Mouse (Mus musculus) T-helper 2 cell (primary cell): ENCODE measurements around the gene Chst8.

Source experiments
- in situ Hi-C: fragments of 300-600 bp; cut with MboI, MseI; formaldehyde crosslinking; loops from one replicate; pipeline ENCODE4 v1.15.1; 2025; ENCODE audit warnings: high pct_unique_total_duplicates

Chst8 gene

GRCm38 (mm10) chr7:34752151-34752762, 60.3 kb downstream of the Chst8 start:
- in situ Hi-C loops, result no loop called here

GRCm38 (mm10) chr7:34750350-34750749, 62.2 kb downstream of the Chst8 start:
- in situ Hi-C loops, result no loop called here

GRCm38 (mm10) chr7:34749753-34750152, 62.8 kb downstream of the Chst8 start:
- in situ Hi-C loops, result loop anchor here (25.0 kb wide), 1 partner anchor 1012 kb away; the partner anchor contains the start of genes Scgb1b24 and Scgb2b24

- in situ Hi-C loops, result loop anchor here (25.0 kb wide), 1 partner anchor 1011 kb away; the partner anchor contains the start of genes Scgb1b24 and Scgb2b24
These were observed 64.0 kb downstream of the Chst8 start for GRCm38 (mm10) chr7:34748501-34748900.

- in situ Hi-C loops, result loop anchor here (25.0 kb wide), 1 partner anchor 1010 kb away; the partner anchor contains the start of genes Scgb1b24 and Scgb2b24
These were observed 64.8 kb downstream of the Chst8 start for GRCm38 (mm10) chr7:34747661-34748060.

- in situ Hi-C loops, result loop anchor here (25.0 kb wide), 1 partner anchor 1009 kb away; the partner anchor contains the start of genes Scgb1b24 and Scgb2b24
These were observed 65.9 kb downstream of the Chst8 start for GRCm38 (mm10) chr7:34746586-34746985.

GRCm38 (mm10) chr7:34746165-34746564, 66.3 kb downstream of the Chst8 start:
- in situ Hi-C loops, result loop anchor here (25.0 kb wide), 1 partner anchor 1009 kb away; the partner anchor contains the start of genes Scgb1b24 and Scgb2b24

- in situ Hi-C loops, result loop anchor here (25.0 kb wide), 1 partner anchor 1008 kb away; the partner anchor contains the start of genes Scgb1b24 and Scgb2b24
These were observed 67.1 kb downstream of the Chst8 start for GRCm38 (mm10) chr7:34745426-34745825.

- in situ Hi-C loops, result loop anchor here (25.0 kb wide), 1 partner anchor 1008 kb away; the partner anchor contains the start of genes Scgb1b24 and Scgb2b24
These were observed 67.5 kb downstream of the Chst8 start for GRCm38 (mm10) chr7:34744994-34745393.

- in situ Hi-C loops, result loop anchor here (25.0 kb wide), 1 partner anchor 1006 kb away; the partner anchor contains the start of genes Scgb1b24 and Scgb2b24
These were observed 69.0 kb downstream of the Chst8 start for GRCm38 (mm10) chr7:34743411-34744085.

GRCm38 (mm10) chr7:34739371-34739770, 73.1 kb downstream of the Chst8 start:
- in situ Hi-C loops, result loop anchor here (25.0 kb wide), 1 partner anchor 1002 kb away; the partner anchor contains the start of genes Scgb1b24 and Scgb2b24

GRCm38 (mm10) chr7:34737206-34737605, 75.3 kb downstream of the Chst8 start:
- in situ Hi-C loops, result loop anchor here (25.0 kb wide), 1 partner anchor 1000 kb away; the partner anchor contains the start of genes Scgb1b24 and Scgb2b24

- in situ Hi-C loops, result loop anchor here (25.0 kb wide), 1 partner anchor 997 kb away; the partner anchor contains the start of genes Scgb1b24 and Scgb2b24
These were observed 78.2 kb downstream of the Chst8 start for GRCm38 (mm10) chr7:34734348-34734747.

- in situ Hi-C loops, result loop anchor here (25.0 kb wide), 1 partner anchor 992 kb away; the partner anchor contains the start of genes Scgb1b24 and Scgb2b24
These were observed 83.6 kb downstream of the Chst8 start for GRCm38 (mm10) chr7:34728931-34729330.

GRCm38 (mm10) chr7:34725206-34725605, 87.3 kb downstream of the Chst8 start:
- in situ Hi-C loops, result loop anchor here (25.0 kb wide), 1 partner anchor 988 kb away; the partner anchor contains the start of genes Scgb1b24 and Scgb2b24

- in situ Hi-C loops, result no loop called here
These were observed 89.8 kb downstream of the Chst8 start for GRCm38 (mm10) chr7:34722551-34723230.

GRCm38 (mm10) chr7:34722151-34722550, 90.4 kb downstream of the Chst8 start:
- in situ Hi-C loops, result no loop called here

- in situ Hi-C loops, result no loop called here
These were observed 90.9 kb downstream of the Chst8 start for GRCm38 (mm10) chr7:34721650-34722048.

GRCm38 (mm10) chr7:34720882-34721649, 91.4 kb downstream of the Chst8 start:
- in situ Hi-C loops, result no loop called here

- in situ Hi-C loops, result no loop called here
These were observed 92.9 kb downstream of the Chst8 start for GRCm38 (mm10) chr7:34719599-34719998.

GRCm38 (mm10) chr7:34718651-34719050, 93.9 kb downstream of the Chst8 start:
- in situ Hi-C loops, result no loop called here
